Mouse (Mus musculus) B cell, adult 2 months (primary cell): ENCODE measurements around the gene Adprhl1.
A peak's percentile ranks its signal among the peaks of the same experiment; 100 is the strongest.

ENCODE experiments used
- DNase-seq, 2 experiments: peaks; one replicate each; pipeline ENCODE4 v3.0.0; 2022

Gene Adprhl1

GRCm38 (mm10) chr8:13254019-13254418, at the start of gene Adprhl1:
Gene Adprhl1, minus strand, starts transcription at chr8:13254162.
- peak; percentile 53 to 56 for DNase-seq

GRCm38 (mm10) chr8:13301036-13301435, 47.1 kb upstream of the Adprhl1 start:
- DNase-seq: no peak

GRCm38 (mm10) chr8:13299571-13299970, 45.6 kb upstream of the Adprhl1 start:
- no peak for DNase-seq

GRCm38 (mm10) chr8:13293677-13294470, 39.9 kb upstream of the Adprhl1 start:
- DNase-seq: no peak

GRCm38 (mm10) chr8:13292364-13292763, 38.4 kb upstream of the Adprhl1 start:
- peak; percentile 83 to 84 for DNase-seq

GRCm38 (mm10) chr8:13288646-13289045, 34.7 kb upstream of the Adprhl1 start:
- no peak for DNase-seq

GRCm38 (mm10) chr8:13287692-13288623, 34.0 kb upstream of the Adprhl1 start, which contains the start of the genes Dcun1d2 and Tmco3:
Gene Dcun1d2, minus strand, starts transcription at chr8:13288131.
Gene Tmco3, plus strand, starts transcription at chr8:13288190.
- peak; percentile 92 to 95 for DNase-seq

- DNase-seq: peak in 1 of 2 experiments; percentile 72
Observed at GRCm38 (mm10) chr8:13287304-13287691, 33.3 kb upstream of the Adprhl1 start.

- DNase-seq: peak in 1 of 2 experiments; percentile 8
Observed at GRCm38 (mm10) chr8:13283200-13283599, 29.2 kb upstream of the Adprhl1 start.

- DNase-seq: no peak
Observed at GRCm38 (mm10) chr8:13276941-13277447, 23.0 kb upstream of the Adprhl1 start.

- no peak for DNase-seq
Observed at GRCm38 (mm10) chr8:13272834-13273233, 18.9 kb upstream of the Adprhl1 start.

GRCm38 (mm10) chr8:13267566-13267965, 13.6 kb upstream of the Adprhl1 start:
- DNase-seq: no peak

GRCm38 (mm10) chr8:13263376-13263775, 9.4 kb upstream of the Adprhl1 start:
- no peak for DNase-seq

GRCm38 (mm10) chr8:13253413-13253812, 549 bp downstream of the Adprhl1 start:
- no peak for DNase-seq

- no peak for DNase-seq
Observed at GRCm38 (mm10) chr8:13252837-13253236, 1.1 kb downstream of the Adprhl1 start.

- DNase-seq: no peak
Observed at GRCm38 (mm10) chr8:13244343-13244880, 9.6 kb downstream of the Adprhl1 start.

GRCm38 (mm10) chr8:13242985-13243870, 10.7 kb downstream of the Adprhl1 start:
- no peak for DNase-seq

GRCm38 (mm10) chr8:13240691-13241090, 13.3 kb downstream of the Adprhl1 start:
- no peak for DNase-seq

GRCm38 (mm10) chr8:13240055-13240454, 13.9 kb downstream of the Adprhl1 start:
- DNase-seq: no peak

GRCm38 (mm10) chr8:13234803-13235202, 19.2 kb downstream of the Adprhl1 start:
- no peak for DNase-seq

- DNase-seq: no peak
Observed at GRCm38 (mm10) chr8:13230471-13230870, 23.5 kb downstream of the Adprhl1 start.

- DNase-seq: no peak
Observed at GRCm38 (mm10) chr8:13229802-13230201, 24.2 kb downstream of the Adprhl1 start.
